Mouse (Mus musculus) liver, embryonic 11.5 days (tissue): ENCODE measurements around the gene Ccdc27. TPM values are rescaled to one million over a fixed set of nuclear protein-coding genes. Genes with fewer than 3 reads are reported as not detected.
A peak's percentile ranks its signal among the peaks of the same experiment; 100 is the strongest.

Experiments
- ATAC-seq: fragments of 200-750 bp; cut with Nextera tagmentation; replicated peaks from 2 replicates; pipeline ENCODE4 v1.8.0; 2017; ENCODE audit warnings: moderate number of reproducible peaks, mild to moderate bottlenecking, moderate TSS enrichment, moderate library complexity; ENCODE audit not compliant: low FRiP score
- DNase-seq: peaks from one replicate; pipeline ENCODE4 v3.0.0-alpha.2; 2017; ENCODE audit warnings: low spot score
- H3K27ac ChIP-seq: fragments of 300-500 bp; sonication (generic); 2 replicates; pipeline ENCODE4 v1.5.1; 2014; ENCODE audit warnings: mild to moderate bottlenecking, low read depth, low read length, control low read depth
- H3K27me3 ChIP-seq: fragments of 300-500 bp; sonication (generic); replicated peaks from 2 replicates; pipeline ENCODE4 v1.6.1; 2014; ENCODE audit warnings: low read length, mixed read lengths; ENCODE audit not compliant: control insufficient read depth, insufficient read depth
- H3K36me3 ChIP-seq: fragments of 300-500 bp; sonication (generic); 2 replicates; pipeline ENCODE4 v1.6.1; 2014; ENCODE audit warnings: mild to moderate bottlenecking, low read length, moderate library complexity, mixed read lengths; ENCODE audit not compliant: control insufficient read depth, insufficient read depth
- H3K4me1 ChIP-seq: fragments of 300-500 bp; sonication (generic); replicated peaks from 2 replicates; pipeline ENCODE4 v1.6.1; 2014; ENCODE audit warnings: low read length, mixed read lengths; ENCODE audit not compliant: control insufficient read depth, insufficient read depth
- H3K4me2 ChIP-seq: fragments of 300-500 bp; sonication (generic); 2 replicates; pipeline ENCODE4 v1.6.1; 2014; ENCODE audit warnings: mild to moderate bottlenecking, control low read depth, moderate library complexity
- H3K4me3 ChIP-seq: fragments of 300-500 bp; sonication (generic); 2 replicates; pipeline ENCODE4 v1.5.1; 2014; ENCODE audit warnings: low read depth, low read length, control low read depth
- H3K9ac ChIP-seq: fragments of 300-500 bp; sonication (generic); 2 replicates; pipeline ENCODE4 v1.6.1; 2014; ENCODE audit warnings: low read depth, low read length, control low read depth
- H3K9me3 ChIP-seq: fragments of 300-500 bp; sonication (generic); 2 replicates; pipeline ENCODE4 v1.6.1; 2016; ENCODE audit warnings: low read length, inconsistent platforms, mixed read lengths; ENCODE audit not compliant: control insufficient read depth
- WGBS: fragments of 180-500 bp; shearing (Covaris S2); extraction: QIAGEN DNeasy Blood & Tissue Kit; methylation state at CpG from one replicate; pipeline ENCODE4 v1.1.7; 2014; 5-methylcytosine and 5-hydroxymethylcytosine counted together
- polyA plus RNA-seq: library from polyadenylated mRNA; unstranded; fragments of >200 nt; fragmentation: Nextera tagmentation; extraction: Ambion mirVana; gene quantifications from 2 replicates; pipeline ENCODE4 v1.2.1, GENCODE M21; 2014

Ccdc27 gene
- polyA plus RNA-seq, 1 experiment from 2014 or later: 0.08 TPM

DNA sequence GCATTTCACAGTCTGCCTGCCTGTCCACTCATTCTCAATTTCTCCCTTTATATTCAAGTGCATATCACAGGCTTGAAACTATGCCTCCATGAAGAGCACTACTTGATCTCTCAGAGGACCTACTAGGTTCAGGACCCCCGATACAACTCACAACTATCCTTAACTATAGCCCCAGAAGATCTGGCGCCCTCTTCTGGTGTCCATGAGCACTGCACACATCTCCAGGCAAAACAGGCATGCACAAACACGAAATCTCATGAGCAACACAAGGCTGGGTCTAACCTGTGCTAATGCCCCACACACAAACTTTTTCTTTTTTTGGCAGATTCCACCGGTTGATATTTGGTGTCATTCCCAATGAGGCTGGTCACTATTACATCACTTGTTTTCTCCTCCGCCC is 3.4 kb upstream of the Ccdc27 start:
- no peaks in the 10 kb centered on the region for H3K9me3 ChIP-seq
- no peak overlapping the region for H3K4me3 ChIP-seq
- no peak overlapping the region for H3K4me2 ChIP-seq
- 61% methylated on average over 5 of the region's 5 CpGs for WGBS
- no peak overlapping the region for H3K9ac ChIP-seq
- ATAC-seq: no peak
- no peak overlapping the region for H3K27ac ChIP-seq
- no peak for DNase-seq
- H3K36me3 ChIP-seq: no peaks in the 10 kb centered on the region
- no peaks in the 10 kb centered on the region for H3K27me3 ChIP-seq
- no peaks in the 10 kb centered on the region for H3K4me1 ChIP-seq

DNA sequence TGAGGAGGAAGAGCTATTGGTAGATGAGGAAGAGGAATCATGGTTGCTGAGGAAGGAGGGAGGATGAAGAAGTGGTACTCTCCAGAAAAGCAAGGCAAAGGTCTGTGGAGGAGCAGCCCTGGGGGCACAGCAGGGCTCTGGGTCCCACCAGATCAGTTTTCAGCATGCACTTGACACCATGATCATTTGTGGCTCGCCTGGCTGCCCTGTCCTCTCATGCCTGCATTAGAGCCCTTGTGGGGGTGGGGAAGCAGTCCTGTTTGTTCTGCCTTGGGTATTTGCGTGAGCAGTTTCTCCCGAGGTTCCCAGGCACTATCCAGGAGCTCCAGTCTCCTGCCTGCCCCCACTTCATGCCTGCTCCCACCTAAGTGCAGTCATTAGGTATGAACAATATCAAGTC is 5.4 kb downstream of the Ccdc27 start:
- Histone ChIP-seq H3K9ac (no peak overlapping the region), H3K9me3 (no peaks in the 10 kb centered on the region), H3K4me3 (no peak overlapping the region), H3K27ac (no peak overlapping the region), H3K4me2 (no peak overlapping the region), H3K36me3 (no peaks in the 10 kb centered on the region), H3K27me3 (no peaks in the 10 kb centered on the region), H3K4me1 (no peaks in the 10 kb centered on the region; the same call in 1 of the 2 replicates)
- 41% methylated on average over 3 of the region's 3 CpGs for WGBS
- no peak for ATAC-seq
- no peak for DNase-seq

GRCm38 (mm10) chr4:154028646-154029045 is 13.8 kb downstream of the Ccdc27 start:
- Histone ChIP-seq H3K9ac (no peak overlapping the region), H3K4me3 (no peak overlapping the region), H3K27me3 (no peaks in the 10 kb centered on the region), H3K4me2 (no peak overlapping the region), H3K27ac (no peak overlapping the region), H3K36me3 (no peaks in the 10 kb centered on the region), H3K9me3 (no peaks in the 10 kb centered on the region), H3K4me1 (peaks cover 32% of the 10 kb centered on the region)
- no peak for ATAC-seq
- no peak for DNase-seq

GRCm38 (mm10) chr4:154028066-154028465 is 14.4 kb downstream of the Ccdc27 start:
- Histone ChIP-seq H3K4me1 (peaks cover 38% of the 10 kb centered on the region), H3K27ac (no peak overlapping the region), H3K4me2 (no peak overlapping the region), H3K4me3 (no peak overlapping the region), H3K9me3 (no peaks in the 10 kb centered on the region), H3K9ac (no peak overlapping the region), H3K36me3 (no peaks in the 10 kb centered on the region; the same call in 1 of the 2 replicates), H3K27me3 (no peaks in the 10 kb centered on the region)
- DNase-seq: no peak
- no peak for ATAC-seq
- WGBS: 86% methylated on average over 7 of the region's 7 CpGs

- 18% methylated on average over 2 of the region's 2 CpGs for WGBS
Observed at GRCm38 (mm10) chr4:154026441-154026761, 16.1 kb downstream of the Ccdc27 start.

GRCm38 (mm10) chr4:154025641-154026440 is 16.6 kb downstream of the Ccdc27 start, which contains the start of gene Smim1:
Smim1 (minus strand) TSS chr4:154026230.
- ATAC-seq (peak; percentile 74), DNase-seq (peak; percentile 87)
- no peaks in the 10 kb centered on the region for H3K27me3 ChIP-seq
- peak within 1 kb of the TSS; percentile 92 for H3K9ac ChIP-seq
- peak within 1 kb of the TSS; percentile 81 for H3K4me3 ChIP-seq
- H3K27ac ChIP-seq: peak within 1 kb of the TSS; percentile 94
- H3K4me1 ChIP-seq: peaks cover 49% of the 10 kb centered on the region
- peak within 1 kb of the TSS; percentile 88 for H3K4me2 ChIP-seq
- H3K36me3 ChIP-seq: peaks cover 19% of the 10 kb centered on the region
- WGBS: 2% methylated on average over 33 of the region's 33 CpGs
- no peaks in the 10 kb centered on the region for H3K9me3 ChIP-seq

More at GRCm38 (mm10) chr4:154026441-154026761, 16.1 kb downstream of the Ccdc27 start:
- Histone ChIP-seq H3K9me3 (no peaks in the 10 kb centered on the region), H3K36me3 (peaks cover 14% of the 10 kb centered on the region), H3K27me3 (no peaks in the 10 kb centered on the region), H3K9ac (peak overlapping the region; percentile 92), H3K4me3 (peak overlapping the region; percentile 81), H3K4me2 (peak overlapping the region; percentile 88), H3K4me1 (peaks cover 49% of the 10 kb centered on the region), H3K27ac (peak overlapping the region; percentile 94; the same call in 1 of the 2 replicates)
- DNase-seq: no peak
- ATAC-seq: no peak

DNA sequence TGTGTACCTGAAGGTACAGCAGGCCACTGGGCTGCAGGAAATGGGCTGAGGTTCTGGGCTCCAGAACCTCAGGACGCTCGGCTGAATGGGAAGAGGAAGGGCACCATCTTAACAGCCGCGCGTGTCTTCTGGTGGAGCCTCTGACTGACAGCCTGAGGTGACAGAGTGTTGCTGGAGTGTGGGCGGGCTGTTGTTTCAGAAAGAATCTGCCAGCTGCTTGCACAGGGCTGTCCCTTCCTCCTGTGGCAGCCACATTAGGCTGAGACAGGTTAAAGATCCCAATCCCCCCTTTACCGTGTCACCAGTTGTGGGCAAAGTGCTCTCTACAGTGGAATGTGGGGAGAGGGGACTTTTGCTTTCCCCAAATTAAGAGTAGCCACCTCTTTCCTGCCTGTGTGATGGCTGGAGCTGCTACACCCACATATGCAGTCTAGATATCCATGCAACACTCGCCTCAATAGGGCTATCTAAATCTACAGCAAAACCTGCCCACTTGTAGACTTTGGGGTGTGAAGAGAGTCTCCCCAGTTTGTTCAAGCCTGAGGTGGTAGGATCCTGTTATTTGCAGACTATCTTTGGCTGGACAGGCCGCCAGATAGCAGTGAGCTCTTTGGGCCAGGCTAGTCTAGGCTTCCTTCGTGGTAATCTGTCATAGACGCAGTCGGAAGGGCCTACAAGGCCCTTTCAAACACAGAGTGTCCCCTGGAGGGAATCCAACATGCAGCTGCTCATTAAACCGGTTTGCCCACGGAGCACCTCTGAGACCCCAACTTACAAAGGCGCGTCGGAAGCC is 17.6 kb downstream of the Ccdc27 start:
- ATAC-seq (no peak), DNase-seq (no peak)
- Histone ChIP-seq H3K36me3 (peaks cover 24% of the 10 kb centered on the region), H3K9ac (peak overlapping the region; percentile 92), H3K4me2 (peak overlapping the region; percentile 88), H3K4me1 (peaks cover 49% of the 10 kb centered on the region), H3K9me3 (no peaks in the 10 kb centered on the region), H3K27ac (peak overlapping the region; percentile 94), H3K27me3 (no peaks in the 10 kb centered on the region), H3K4me3 (peak overlapping the region; percentile 81)
- WGBS: 13% methylated on average over 17 of the region's 17 CpGs

DNA sequence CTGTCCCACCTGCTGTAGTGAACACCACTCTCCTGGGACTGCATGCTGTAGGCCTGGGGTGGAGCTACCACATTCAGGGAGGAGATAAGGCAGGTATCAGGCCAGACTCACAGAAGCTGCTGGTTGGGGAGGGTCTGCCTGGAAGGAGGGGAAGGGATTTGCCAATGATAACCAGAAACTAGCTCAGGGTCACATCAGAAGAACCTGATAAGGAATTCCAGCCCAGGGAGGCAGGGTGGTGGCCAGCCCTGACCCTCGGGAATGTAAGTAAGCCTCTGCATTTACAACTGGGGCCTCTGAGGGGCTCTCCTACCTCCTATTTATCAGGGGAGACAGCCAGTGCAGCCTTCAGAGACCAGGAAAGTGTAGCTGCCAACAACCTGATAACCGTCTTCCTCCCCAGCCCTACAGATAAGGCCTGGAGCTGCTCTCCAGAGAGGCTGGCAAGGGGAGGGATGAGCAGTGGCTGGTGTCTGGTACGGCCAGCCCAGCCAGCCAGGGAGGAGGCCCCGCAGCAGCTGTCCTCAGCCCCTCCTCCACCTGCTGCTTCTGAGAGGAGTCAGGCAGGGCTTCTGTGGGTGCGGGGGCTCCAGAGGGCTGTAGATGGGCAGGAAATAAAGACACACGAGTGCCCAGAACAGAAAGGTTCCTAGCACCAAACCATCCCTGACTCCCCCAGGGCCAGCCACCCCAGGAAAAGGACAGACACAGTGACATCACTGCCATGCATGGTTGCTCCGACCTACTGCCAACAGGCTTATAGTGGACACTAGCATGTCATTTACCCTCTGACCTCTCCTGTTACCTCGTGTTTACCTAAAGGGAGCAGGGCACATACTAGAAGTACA is 18.5 kb downstream of the Ccdc27 start:
- 3% methylated on average over 8 of the region's 8 CpGs for WGBS
- Histone ChIP-seq H3K9ac (peak overlapping the region; percentile 92), H3K4me2 (peak overlapping the region; percentile 88), H3K4me3 (peak overlapping the region; percentile 81), H3K4me1 (peaks cover 49% of the 10 kb centered on the region), H3K36me3 (peaks cover 33% of the 10 kb centered on the region), H3K27me3 (no peaks in the 10 kb centered on the region), H3K27ac (peak overlapping the region; percentile 94), H3K9me3 (no peaks in the 10 kb centered on the region)
- DNase-seq (peak; percentile 80), ATAC-seq (peak; percentile 86)
